Mouse (Mus musculus) kidney, adult 2 months (tissue): ENCODE measurements around the gene Ovgp1. TPM values are rescaled to one million over a fixed set of nuclear protein-coding genes. Genes with fewer than 3 reads are reported as not detected.
"Not testable (repeated sequence)": the region's sequence is repeated elsewhere in the genome, so short reads cannot be mapped to it uniquely, and the experiment has no call there.

Experiments
- DNase-seq: peaks from one replicate; pipeline ENCODE4 v3.0.0; 2021
- H3K27ac ChIP-seq: fragments of 200-500 bp; 2 replicates; pipeline ENCODE4 v1.5.1; 2012; ENCODE audit warnings: low read depth, low read length, control low read depth, inconsistent platforms; ENCODE audit not compliant: insufficient read depth
- H3K27me3 ChIP-seq: fragments of 200-500 bp; replicated peaks from 2 replicates; pipeline ENCODE4 v1.6.1; 2012; ENCODE audit warnings: mild to moderate bottlenecking, moderate library complexity, low read length, inconsistent platforms; ENCODE audit not compliant: control insufficient read depth, insufficient read depth
- H3K36me3 ChIP-seq: fragments of 200-500 bp; 2 replicates; pipeline ENCODE4 v1.6.1; 2012; ENCODE audit warnings: mild to moderate bottlenecking, moderate library complexity, low read length, inconsistent platforms; ENCODE audit not compliant: control insufficient read depth, insufficient read depth
- H3K4me1 ChIP-seq: fragments of 200-500 bp; 2 replicates; pipeline ENCODE4 v1.6.1; 2011; ENCODE audit warnings: low read length; ENCODE audit not compliant: control insufficient read depth, insufficient read depth
- H3K4me3 ChIP-seq: fragments of 200-500 bp; 2 replicates; pipeline ENCODE4 v1.5.1; 2011; ENCODE audit warnings: mild to moderate bottlenecking, low read depth, low read length, control low read depth; ENCODE audit not compliant: insufficient read depth
- CTCF ChIP-seq: fragments of 200-500 bp; conservative IDR thresholded peaks from 2 replicates; pipeline ENCODE4 v1.5.1; 2011; ENCODE audit warnings: low read depth, mild to moderate bottlenecking, control low read depth, low read length, moderate library complexity, mixed read lengths; ENCODE audit not compliant: insufficient read depth, insufficient read length
- POLR2A ChIP-seq: fragments of 200-500 bp; IDR thresholded peaks from one replicate; pipeline ENCODE4 v1.6.1; 2011; ENCODE audit warnings: low read depth, low read length, control low read depth
- WGBS: fragments of 180-500 bp; shearing (Covaris S2); methylation state at CpG from one replicate; pipeline ENCODE4 v1.1.7; 2018; 5-methylcytosine and 5-hydroxymethylcytosine counted together
- polyA plus RNA-seq: library from polyadenylated mRNA; depleted of rRNA; stranded (reverse); fragments of >200 nt; gene quantifications from 2 replicates; pipeline ENCODE4 v1.2.3, GENCODE M21; 2012

The Ovgp1 gene
- polyA plus RNA-seq, 1 experiment = 0.72 TPM

GRCm38 (mm10) chr3:105958974-105959580 is 14.4 kb upstream of the Ovgp1 start, which contains the start of gene Wdr77:
Gene Wdr77, plus strand, starts transcription at chr3:105959369.
- Histone ChIP-seq H3K27me3 (no peaks in the 10 kb centered on the region), H3K4me3 (peak within 1 kb of the TSS; percentile 82), H3K36me3 (peaks cover 4% of the 10 kb centered on the region; the same call in 1 of the 2 replicates), H3K27ac (peak within 1 kb of the TSS; percentile 98), H3K4me1 (peaks cover 11% of the 10 kb centered on the region)
- TF ChIP-seq CTCF = no peak
- TF ChIP-seq POLR2A = peak; percentile 89
- under 1% methylated on average over 52 of the region's 52 CpGs for WGBS
- DNase-seq = peak; percentile 98

- no peak for DNase-seq
- 0% methylated on average over 26 of the region's 26 CpGs for WGBS
- H3K4me1 ChIP-seq = peaks cover 11% of the 10 kb centered on the region
- H3K27me3 ChIP-seq = no peaks in the 10 kb centered on the region
- H3K4me3 ChIP-seq = peak overlapping the region; percentile 63
- H3K27ac ChIP-seq = no peak overlapping the region
- peaks cover 4% of the 10 kb centered on the region; the same call in 1 of the 2 replicates for H3K36me3 ChIP-seq
- TF ChIP-seq POLR2A (no peak), CTCF (no peak)
These were observed 13.9 kb upstream of the Ovgp1 start for GRCm38 (mm10) chr3:105959585-105959984.

GRCm38 (mm10) chr3:105959999-105960398 is 13.5 kb upstream of the Ovgp1 start, which contains the start of gene Atp5f1:
Gene Atp5f1, minus strand, starts transcription at chr3:105960099.
- peak within 1 kb of the TSS; percentile 82 for H3K4me3 ChIP-seq
- no peaks in the 10 kb centered on the region for H3K27me3 ChIP-seq
- peak; percentile 7 for DNase-seq
- 4% methylated on average over 6 of the region's 6 CpGs for WGBS
- H3K36me3 ChIP-seq = peaks cover 2% of the 10 kb centered on the region; the same call in 1 of the 2 replicates
- H3K4me1 ChIP-seq = peaks cover 11% of the 10 kb centered on the region
- no peak for TF ChIP-seq POLR2A
- TF ChIP-seq CTCF = no peak
- H3K27ac ChIP-seq = peak within 1 kb of the TSS; percentile 98

GRCm38 (mm10) chr3:105960700-105961099 is 12.8 kb upstream of the Ovgp1 start:
- peak; percentile 12 for DNase-seq
- no peak for TF ChIP-seq POLR2A
- 0 out of 2 replicates have a peak, but pooled peaks have one; percentile 16 for TF ChIP-seq CTCF
- Histone ChIP-seq H3K27me3 (no peaks in the 10 kb centered on the region), H3K36me3 (peaks cover 4% of the 10 kb centered on the region), H3K27ac (no peak overlapping the region), H3K4me3 (no peak overlapping the region), H3K4me1 (peaks cover 11% of the 10 kb centered on the region)
- WGBS = 96% methylated on average over 2 of the region's 2 CpGs

- no peak for DNase-seq
- H3K27me3 ChIP-seq = no peaks in the 10 kb centered on the region
- H3K27ac ChIP-seq = no peak overlapping the region
- WGBS = 85% methylated on average over 5 of the region's 5 CpGs
- no peak overlapping the region for H3K4me3 ChIP-seq
- H3K4me1 ChIP-seq = no peaks in the 10 kb centered on the region
- H3K36me3 ChIP-seq = peaks cover 5% of the 10 kb centered on the region
- no peak for TF ChIP-seq CTCF
- no peak for TF ChIP-seq POLR2A
These were observed 1.6 kb upstream of the Ovgp1 start for GRCm38 (mm10) chr3:105971831-105972446.

GRCm38 (mm10) chr3:105974174-105974573 is 663 bp downstream of the Ovgp1 start:
- H3K4me1 ChIP-seq = no peaks in the 10 kb centered on the region
- no peaks in the 10 kb centered on the region for H3K27me3 ChIP-seq
- no peaks in the 10 kb centered on the region for H3K36me3 ChIP-seq
- no peak for TF ChIP-seq POLR2A
- TF ChIP-seq CTCF = no peak
- H3K27ac ChIP-seq = no peak overlapping the region
- WGBS = 86% methylated on average over 2 of the region's 2 CpGs
- no peak for DNase-seq
- no peak overlapping the region for H3K4me3 ChIP-seq

GRCm38 (mm10) chr3:105989611-105990010 is 16.1 kb downstream of the Ovgp1 start:
- DNase-seq, H3K27ac ChIP-seq, H3K4me1 ChIP-seq, H3K27me3 ChIP-seq, H3K4me3 ChIP-seq, H3K36me3 ChIP-seq: not testable (repeated sequence)
- WGBS = 70% methylated on average over 5 of the region's 5 CpGs
